Mouse (Mus musculus) hindbrain, embryonic 16.5 days (tissue): ENCODE measurements around the gene Pnma1. TPM values are rescaled to one million over a fixed set of nuclear protein-coding genes. Genes with fewer than 3 reads are reported as not detected.
A peak's percentile ranks its signal among the peaks of the same experiment; 100 is the strongest.

Source experiments
- ATAC-seq: fragments of 200-750 bp; cut with Nextera tagmentation; 2 replicates; pipeline ENCODE4 v1.8.0; 2017; ENCODE audit warnings: moderate TSS enrichment, moderate library complexity
- H3K27ac ChIP-seq: fragments of 300-500 bp; sonication (generic); 2 replicates; pipeline ENCODE4 v1.5.1; 2014; ENCODE audit warnings: low read depth, mild to moderate bottlenecking, control low read depth, low read length, moderate library complexity
- H3K27me3 ChIP-seq: fragments of 300-500 bp; sonication (generic); replicated peaks from 2 replicates; pipeline ENCODE4 v1.6.1; 2014; ENCODE audit warnings: low read length; ENCODE audit not compliant: control insufficient read depth, insufficient read depth
- H3K36me3 ChIP-seq: fragments of 300-500 bp; sonication (generic); 2 replicates; pipeline ENCODE4 v1.6.1; 2014; ENCODE audit warnings: mild to moderate bottlenecking, low read length, moderate library complexity, mixed read lengths; ENCODE audit not compliant: control insufficient read depth, insufficient read depth
- H3K4me1 ChIP-seq: fragments of 300-500 bp; sonication (generic); 2 replicates; pipeline ENCODE4 v1.6.1; 2014; ENCODE audit warnings: low read depth, low read length; ENCODE audit not compliant: control insufficient read depth, insufficient read depth
- H3K4me2 ChIP-seq: fragments of 300-500 bp; sonication (generic); 2 replicates; pipeline ENCODE4 v1.6.1; 2014; ENCODE audit warnings: mild to moderate bottlenecking, low read length, control low read depth, moderate library complexity
- H3K4me3 ChIP-seq: fragments of 300-500 bp; sonication (generic); 2 replicates; pipeline ENCODE4 v1.5.1; 2014; ENCODE audit warnings: mild to moderate bottlenecking, low read length, control low read depth, moderate library complexity
- H3K9ac ChIP-seq: fragments of 300-500 bp; sonication (generic); 2 replicates; pipeline ENCODE4 v1.6.1; 2014; ENCODE audit warnings: low read depth, mild to moderate bottlenecking, control low read depth, low read length, moderate library complexity
- H3K9me3 ChIP-seq: fragments of 300-500 bp; sonication (generic); 2 replicates; pipeline ENCODE4 v1.6.1; 2014; ENCODE audit warnings: mild to moderate bottlenecking, low read length, moderate library complexity; ENCODE audit not compliant: control insufficient read depth
- WGBS: fragments of 180-500 bp; shearing (Covaris S2); extraction: QIAGEN DNeasy Blood & Tissue Kit; methylation state at CpG from one replicate; pipeline ENCODE4 v1.1.7; 2014; 5-methylcytosine and 5-hydroxymethylcytosine counted together
- polyA plus RNA-seq: library from polyadenylated mRNA; unstranded; fragments of >200 nt; fragmentation: Nextera tagmentation; extraction: Ambion mirVana; gene quantifications from 2 replicates; pipeline ENCODE4 v1.2.1, GENCODE M21; 2015

Pnma1 gene
- polyA plus RNA-seq, 1 experiment from 2014 or later, result 4.7 TPM

DNA sequence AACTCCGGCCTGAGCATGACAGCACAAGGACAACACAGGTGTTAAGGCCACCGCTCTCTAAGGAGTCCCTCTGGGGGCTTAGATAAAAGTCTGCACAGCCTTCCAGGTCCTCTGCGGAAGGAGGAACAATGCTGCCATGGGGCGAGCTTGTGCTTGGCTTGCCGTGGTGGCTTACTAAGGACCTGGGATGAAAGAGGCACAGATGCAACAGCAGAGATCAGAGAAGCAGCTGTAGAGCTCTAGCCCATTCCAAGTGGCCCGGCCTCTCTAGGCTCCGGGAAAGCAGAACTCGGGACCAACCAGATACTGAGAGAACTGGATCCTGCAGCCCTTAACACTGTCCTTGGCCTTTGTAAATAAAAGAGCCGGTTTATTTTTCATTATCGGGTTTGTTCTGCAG is 3.6 kb upstream of the Pnma1 start:
- Histone ChIP-seq H3K27me3 (no peaks in the 10 kb centered on the region), H3K4me1 (peaks cover 4% of the 10 kb centered on the region), H3K9me3 (no peaks in the 10 kb centered on the region), H3K4me3 (no peak overlapping the region), H3K9ac (no peak overlapping the region), H3K27ac (no peak overlapping the region), H3K36me3 (peaks cover 9% of the 10 kb centered on the region), H3K4me2 (no peak overlapping the region)
- WGBS, result 91% methylated on average over 10 of the region's 10 CpGs
- ATAC-seq, result no peak

DNA sequence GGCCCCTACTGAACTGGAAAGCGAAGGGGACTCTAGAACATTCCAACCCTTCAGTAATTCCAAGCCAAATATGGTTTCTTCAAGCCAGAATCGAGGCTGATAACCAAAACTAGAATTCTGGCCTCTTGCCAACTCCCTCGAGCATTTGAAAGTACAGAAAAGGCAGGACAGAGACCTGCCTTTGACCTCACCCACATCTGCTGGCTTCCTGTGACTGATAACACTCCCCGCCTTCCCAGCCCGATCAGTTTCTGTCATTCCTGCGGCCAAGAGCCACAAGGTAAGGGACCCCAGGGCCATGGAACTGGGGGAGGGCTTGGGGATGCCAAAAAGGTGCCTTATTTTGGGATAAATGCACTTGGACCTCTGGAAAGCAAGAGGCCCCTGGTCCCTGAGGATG is 2.7 kb upstream of the Pnma1 start:
- H3K36me3 ChIP-seq, result peaks cover 3% of the 10 kb centered on the region; the same call in 1 of the 2 replicates
- H3K4me3 ChIP-seq, result no peak overlapping the region
- no peak overlapping the region for H3K9ac ChIP-seq
- WGBS, result 70% methylated on average over 6 of the region's 6 CpGs
- H3K4me2 ChIP-seq, result no peak overlapping the region
- no peaks in the 10 kb centered on the region for H3K27me3 ChIP-seq
- ATAC-seq, result no peak
- H3K9me3 ChIP-seq, result no peaks in the 10 kb centered on the region
- peaks cover 4% of the 10 kb centered on the region for H3K4me1 ChIP-seq
- no peak overlapping the region for H3K27ac ChIP-seq

DNA sequence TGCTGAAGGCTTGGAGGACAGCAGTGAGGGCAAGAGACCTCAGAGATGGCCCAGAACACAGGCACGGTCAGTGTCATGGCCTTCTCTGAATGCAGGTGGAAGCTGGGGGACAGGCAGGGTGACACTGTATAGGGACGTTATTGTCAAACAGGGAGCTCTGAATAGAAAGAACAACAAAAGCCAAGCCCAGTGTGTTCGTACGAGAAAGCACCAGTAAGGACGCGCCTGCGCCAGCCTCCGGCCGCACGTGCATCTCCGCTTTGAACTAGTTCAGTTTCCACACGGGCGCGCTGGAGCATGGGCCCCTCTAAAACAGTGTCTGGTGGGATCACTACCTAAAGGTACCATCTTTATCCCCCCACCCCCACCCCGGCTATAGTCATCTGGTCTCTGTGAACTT is 1.7 kb upstream of the Pnma1 start:
- Histone ChIP-seq H3K27me3 (no peaks in the 10 kb centered on the region), H3K4me2 (peak overlapping the region; percentile 13; the same call in 1 of the 2 replicates), H3K9ac (peak overlapping the region; percentile 23; the same call in 1 of the 2 replicates), H3K36me3 (0 out of 2 replicates have a peak, but pooled peaks cover 2% of the 10 kb centered on the region), H3K4me3 (no peak overlapping the region), H3K4me1 (peaks cover 4% of the 10 kb centered on the region), H3K9me3 (no peaks in the 10 kb centered on the region), H3K27ac (no peak overlapping the region)
- ATAC-seq, result no peak
- WGBS, result 36% methylated on average over 15 of the region's 15 CpGs

DNA sequence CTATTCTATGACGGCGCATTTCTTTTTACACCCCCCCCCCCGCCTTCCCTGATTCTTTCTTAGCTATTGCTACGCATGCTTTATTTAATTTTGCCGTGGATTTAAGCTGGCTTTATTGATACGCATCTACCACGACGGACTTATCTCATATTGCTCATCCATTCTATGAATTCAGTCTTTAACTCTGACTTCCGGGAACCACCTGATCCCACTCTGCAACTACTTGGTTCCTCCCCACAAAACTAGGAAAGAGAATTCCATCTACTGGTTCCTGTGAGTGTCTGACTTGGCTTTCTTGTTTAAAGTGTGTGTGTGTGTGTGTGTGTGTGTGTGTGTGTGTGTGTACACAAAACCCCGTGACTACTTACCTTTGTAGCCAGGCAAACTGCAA is 328 bp upstream of the Pnma1 start:
- Histone ChIP-seq H3K9me3 (no peaks in the 10 kb centered on the region), H3K4me3 (peak overlapping the region; percentile 66), H3K27ac (peak overlapping the region; percentile 73), H3K36me3 (no peaks in the 10 kb centered on the region), H3K4me2 (peak overlapping the region; percentile 86), H3K27me3 (no peaks in the 10 kb centered on the region), H3K4me1 (peaks cover 4% of the 10 kb centered on the region), H3K9ac (peak overlapping the region; percentile 79)
- WGBS, result 4% methylated on average over 10 of the region's 10 CpGs
- peak; percentile 53 for ATAC-seq

DNA sequence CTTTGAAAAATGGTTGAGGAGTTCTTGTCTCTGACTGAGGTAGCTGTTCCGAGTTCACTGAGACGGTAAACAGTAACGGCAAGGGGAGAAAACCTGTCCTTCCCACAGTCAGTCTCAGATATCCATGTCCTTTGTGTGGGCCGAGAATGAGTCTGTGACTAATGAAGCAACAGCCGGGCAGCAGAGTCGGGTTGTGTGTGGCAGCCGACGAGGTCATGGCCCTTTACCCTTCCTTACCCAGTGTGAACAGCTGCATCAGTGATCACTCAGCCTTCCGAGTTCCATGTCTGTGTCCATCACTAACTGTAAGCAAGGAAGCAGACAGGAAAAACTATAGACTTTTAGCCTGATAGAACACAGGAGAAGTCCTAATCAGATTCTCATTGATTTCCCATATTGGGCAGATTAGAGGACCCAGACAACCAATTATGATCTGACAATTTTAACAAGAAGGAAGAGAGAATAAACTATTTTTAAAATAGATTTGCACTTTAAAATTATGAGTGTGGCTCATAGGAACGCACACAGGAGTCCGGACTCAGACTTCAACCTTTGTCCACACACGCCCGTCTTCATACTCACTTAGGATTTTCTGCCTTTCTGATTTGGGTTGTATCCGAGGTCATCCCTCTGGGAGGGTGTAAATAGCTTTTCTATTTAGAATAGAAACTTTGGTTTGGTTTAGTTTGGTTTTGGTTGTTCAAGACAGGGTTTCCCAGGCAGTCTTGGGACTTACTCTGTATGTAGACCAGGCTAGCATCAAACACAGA is 5.8 kb downstream of the Pnma1 start:
- ATAC-seq, result no peak
- WGBS, result 41% methylated on average over 14 of the region's 14 CpGs
- Histone ChIP-seq H3K4me2 (no peak overlapping the region), H3K36me3 (peaks cover 3% of the 10 kb centered on the region), H3K4me3 (no peak overlapping the region), H3K9ac (no peak overlapping the region), H3K27ac (no peak overlapping the region), H3K9me3 (no peaks in the 10 kb centered on the region), H3K4me1 (no peaks in the 10 kb centered on the region), H3K27me3 (no peaks in the 10 kb centered on the region)

DNA sequence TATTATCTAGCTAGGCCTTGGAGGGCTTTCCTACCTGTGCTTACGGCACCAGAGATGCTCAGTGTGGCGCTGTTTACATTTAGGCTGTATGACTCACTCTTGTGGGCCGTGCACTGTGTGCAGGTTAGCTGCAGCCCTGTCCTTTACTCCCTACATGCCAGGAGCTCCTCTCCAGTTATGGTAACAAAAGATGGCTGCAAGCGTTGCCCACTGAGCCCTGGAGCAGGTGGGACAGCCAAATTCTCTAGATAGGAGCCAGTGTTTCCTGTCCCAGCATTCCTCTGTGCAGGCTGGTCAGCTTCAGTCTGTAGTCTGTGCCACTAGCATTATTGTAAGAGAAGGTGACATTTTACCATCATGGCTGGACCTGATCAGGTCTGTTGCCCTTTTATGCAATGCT is 7.0 kb downstream of the Pnma1 start:
- no peaks in the 10 kb centered on the region for H3K4me1 ChIP-seq
- ATAC-seq, result no peak
- H3K27ac ChIP-seq, result no peak overlapping the region
- peaks cover 9% of the 10 kb centered on the region for H3K36me3 ChIP-seq
- H3K9me3 ChIP-seq, result no peaks in the 10 kb centered on the region
- no peak overlapping the region for H3K9ac ChIP-seq
- H3K4me2 ChIP-seq, result no peak overlapping the region
- WGBS, result 91% methylated on average over 4 of the region's 4 CpGs
- H3K4me3 ChIP-seq, result no peak overlapping the region
- H3K27me3 ChIP-seq, result no peaks in the 10 kb centered on the region

DNA sequence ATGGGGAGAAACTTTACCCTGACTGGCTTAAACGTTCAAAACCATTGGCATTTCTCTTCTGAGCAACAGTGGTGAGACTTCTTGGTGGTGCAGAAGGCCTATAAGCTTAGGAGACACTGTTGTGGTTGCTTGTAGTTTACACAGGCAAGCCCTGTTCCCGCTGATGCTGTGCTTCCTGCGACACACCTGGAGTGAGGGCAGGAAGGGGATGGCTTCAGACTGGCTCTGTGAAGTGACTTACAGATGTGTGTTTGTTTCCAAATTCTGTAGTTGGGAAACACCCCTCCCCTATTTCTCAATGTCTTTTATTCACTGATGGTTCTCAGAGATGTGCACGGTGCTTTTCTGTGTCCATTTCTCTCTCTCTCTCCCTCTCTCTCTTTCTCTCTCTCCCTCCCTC is 8.2 kb downstream of the Pnma1 start:
- peaks cover 9% of the 10 kb centered on the region for H3K36me3 ChIP-seq
- H3K4me2 ChIP-seq, result no peak overlapping the region
- no peaks in the 10 kb centered on the region for H3K4me1 ChIP-seq
- ATAC-seq, result no peak
- H3K27ac ChIP-seq, result no peak overlapping the region
- no peak overlapping the region for H3K9ac ChIP-seq
- no peaks in the 10 kb centered on the region for H3K9me3 ChIP-seq
- H3K27me3 ChIP-seq, result no peaks in the 10 kb centered on the region
- H3K4me3 ChIP-seq, result no peak overlapping the region
- 68% methylated on average over 4 of the region's 4 CpGs for WGBS

DNA sequence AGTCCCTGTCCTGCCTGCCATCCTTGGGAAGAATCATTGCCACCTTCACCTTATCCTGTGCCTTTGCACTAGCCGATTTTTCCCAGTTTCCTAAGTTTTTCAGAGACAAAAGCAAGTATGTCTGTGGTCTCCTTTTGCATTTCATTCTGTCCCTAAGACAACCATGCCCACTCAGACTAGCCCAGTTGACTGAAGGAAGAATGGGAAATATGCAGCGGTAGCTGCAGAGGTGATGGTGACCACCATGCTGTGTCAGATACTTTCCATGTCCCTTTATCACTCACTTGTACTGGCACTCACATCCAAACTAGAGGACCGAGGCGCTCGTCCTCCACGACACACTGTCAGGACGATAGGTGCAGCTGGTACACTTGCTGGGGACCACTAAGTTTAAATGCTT is 11.2 kb downstream of the Pnma1 start:
- no peak overlapping the region for H3K9ac ChIP-seq
- no peak overlapping the region for H3K4me2 ChIP-seq
- H3K27me3 ChIP-seq, result no peaks in the 10 kb centered on the region
- no peaks in the 10 kb centered on the region for H3K9me3 ChIP-seq
- H3K36me3 ChIP-seq, result peaks cover 13% of the 10 kb centered on the region
- H3K4me1 ChIP-seq, result no peaks in the 10 kb centered on the region
- WGBS, result 88% methylated on average over 7 of the region's 7 CpGs
- H3K4me3 ChIP-seq, result no peak overlapping the region
- no peak for ATAC-seq
- no peak overlapping the region for H3K27ac ChIP-seq

DNA sequence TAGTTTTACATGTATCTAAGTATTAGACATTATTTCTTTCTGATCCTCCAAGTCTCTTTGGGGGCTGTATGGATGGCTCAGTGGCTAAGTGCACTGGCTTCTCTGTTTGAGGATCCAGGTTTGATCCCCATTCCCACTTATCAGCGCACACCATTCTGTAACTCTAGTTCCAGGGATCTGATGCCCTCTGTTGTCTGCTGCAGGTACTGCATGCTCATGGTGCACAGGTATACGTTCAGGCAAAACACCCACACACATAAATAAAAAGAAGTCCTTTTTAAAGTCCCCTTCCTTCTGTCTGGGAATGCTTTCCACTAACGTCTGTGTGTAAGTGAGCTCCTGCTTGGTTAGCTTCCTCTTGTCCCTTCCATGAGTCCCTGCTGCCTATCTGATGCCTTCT is 16.0 kb downstream of the Pnma1 start:
- H3K36me3 ChIP-seq, result peaks cover 18% of the 10 kb centered on the region
- 58% methylated on average over 3 of the region's 3 CpGs for WGBS
- no peak for ATAC-seq

More for the DNA sequence above, 16.0 kb downstream of the Pnma1 start:
- no peak overlapping the region for H3K27ac ChIP-seq
- no peaks in the 10 kb centered on the region for H3K4me1 ChIP-seq
- no peak overlapping the region for H3K4me2 ChIP-seq
- H3K4me3 ChIP-seq, result no peak overlapping the region
- no peak overlapping the region for H3K9ac ChIP-seq
- H3K27me3 ChIP-seq, result no peaks in the 10 kb centered on the region
- H3K9me3 ChIP-seq, result no peaks in the 10 kb centered on the region
